Comparison of ENCODE assay signal across 23 mouse cellular contexts in the genomic region with DNA sequence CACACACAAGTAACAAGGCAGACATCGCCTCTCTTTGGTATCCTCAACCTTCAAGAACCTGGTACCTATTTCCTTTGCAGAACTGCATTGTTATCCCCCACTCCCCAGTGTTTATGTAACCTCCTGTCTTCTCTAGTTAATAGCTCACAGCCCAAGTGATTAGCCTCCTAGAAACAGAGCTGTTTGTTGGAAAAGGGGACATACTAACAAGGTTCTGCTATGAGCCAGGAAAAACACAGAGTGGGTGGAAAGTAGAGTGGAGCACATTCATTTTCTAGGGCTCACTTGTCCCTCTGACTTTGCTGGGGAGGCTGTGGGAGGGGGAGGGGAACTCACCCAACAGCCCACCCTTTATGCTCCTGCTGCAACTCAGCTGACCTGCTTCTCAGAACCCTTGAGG.
DNase-seq lines count a peak whose midpoint lies in the region; ATAC-seq and TF ChIP-seq lines count a peak whose summit lies in the region.
"Had no signal": no experiment of that assay in that cellular context is flagged by ENCODE, and none has a peak within 500 bp of the region (broad histone marks: within the 10 kb centered on the region; RNA-seq: fewer than 3 reads in every experiment).

No protein-coding gene starts in this region.

- TF ChIP-seq CTCF in brain, embryonic 14.5 days (IDR thresholded peaks at IDR 0.05; ENCODE audit: borderline replicate concordance, extremely low read depth, insufficient read depth, insufficient read length) = no peak

- no peaks in the 10 kb centered on the region for H3K27me3 ChIP-seq in kidney, embryonic 14.5 days (ENCODE audit: control insufficient read depth, insufficient read depth, low read length)
- H3K27me3 ChIP-seq: embryonic facial prominence, embryonic 13.5 days; neural tube, embryonic 12.5 days had no signal

- H3K4me1 ChIP-seq in kidney, embryonic 14.5 days (ENCODE audit: control insufficient read depth, insufficient read depth, low read length) = no peaks in the 10 kb centered on the region; the same call in 1 of the 2 replicates
- H3K4me1 ChIP-seq: embryonic facial prominence, embryonic 13.5 days; neural tube, embryonic 12.5 days had no signal

- no peaks in the 10 kb centered on the region for H3K9me3 ChIP-seq in kidney, embryonic 14.5 days (ENCODE audit: control insufficient read depth, low read length)
- H3K9me3 ChIP-seq: embryonic facial prominence, embryonic 13.5 days; hindbrain, embryonic 13.5 days; midbrain, embryonic 12.5 days; neural tube, embryonic 12.5 days had no signal

- peak; percentile 76 for DNase-seq in heart, adult 11 months
- no peak for DNase-seq in heart, adult 9 months (ENCODE audit: low spot score in 2 of 2)
- peak; percentile 9 for DNase-seq in brain, embryonic 14.5 days (ENCODE audit: low read depth)
- peak; percentile 28 to 69 for DNase-seq in kidney, postnatal 36 days
- DNase-seq in cerebellum, postnatal 25 days = no peak
- DNase-seq in heart, postnatal 14 days = no peak
- DNase-seq: adrenal gland, postnatal 25 days; cerebellum, adult 2 months; heart, postnatal 10 days; layer of hippocampus, postnatal 36 days; liver; right cerebral cortex, postnatal 25 days; thymus, adult 18-20 months had no signal

- 33% methylated on average over 1 of the region's 1 CpGs for WGBS in kidney, embryonic 14.5 days

- no peak overlapping the region for H3K27ac ChIP-seq in kidney, embryonic 14.5 days (ENCODE audit: low read depth, low read length)
- H3K27ac ChIP-seq: embryonic facial prominence, embryonic 13.5 days; hindbrain, embryonic 13.5 days; midbrain, embryonic 12.5 days; neural tube, embryonic 12.5 days had no signal

- no peak overlapping the region for H3K9ac ChIP-seq in kidney, embryonic 14.5 days (ENCODE audit: low read depth, low read length)
- H3K9ac ChIP-seq: embryonic facial prominence, embryonic 13.5 days; hindbrain, embryonic 13.5 days; midbrain, embryonic 12.5 days; neural tube, embryonic 12.5 days had no signal

- no peak overlapping the region for H3K4me2 ChIP-seq in kidney, embryonic 14.5 days (replicated peaks; ENCODE audit: low read depth, low read length)
- H3K4me2 ChIP-seq: embryonic facial prominence, embryonic 13.5 days; heart, embryonic 11.5 days; hindbrain, embryonic 13.5 days; midbrain, embryonic 12.5 days; neural tube, embryonic 12.5 days had no signal

- ATAC-seq in kidney, embryonic 14.5 days (ENCODE audit: low FRiP score, low TSS enrichment) = peak; percentile 59; the same call in 1 of the 2 replicates
- ATAC-seq: forebrain, embryonic 14.5 days; inflammation-experienced regulatory T-cells, adult 6 months; lung, postnatal 0 days had no signal

- H3K4me3 ChIP-seq in kidney, embryonic 14.5 days (ENCODE audit: low read length) = no peak overlapping the region
- H3K4me3 ChIP-seq: embryonic facial prominence, embryonic 13.5 days; hindbrain, embryonic 13.5 days; midbrain, embryonic 12.5 days; neural tube, embryonic 12.5 days had no signal

- intact Hi-C loops in heart, postnatal 14 days (cut with DNase I) = no loop called here

- H3K36me3 ChIP-seq in kidney, embryonic 14.5 days (ENCODE audit: control insufficient read depth, insufficient read depth, low read length) = no peaks in the 10 kb centered on the region
- H3K36me3 ChIP-seq: embryonic facial prominence, embryonic 13.5 days; G1E; hindbrain, embryonic 13.5 days; midbrain, embryonic 12.5 days; neural tube, embryonic 12.5 days had no signal

- no peak for TF ChIP-seq POLR2A in brain, embryonic 14.5 days (IDR thresholded peaks at IDR 0.05; ENCODE audit: borderline replicate concordance, extremely low read depth, insufficient read depth, insufficient read length, poor library complexity, severe bottlenecking)

Comparison
In these comparisons a context has a peak if more than half of its experiments do, and no peak if none do; other contexts are left out.
1. DNase-seq: peak in heart, adult 11 months (single experiment), brain, embryonic 14.5 days (single experiment) and kidney, postnatal 36 days (2 of 2); none in heart, adult 9 months (0 of 2), cerebellum, postnatal 25 days (0 of 2) and heart, postnatal 14 days (0 of 2).